In the genomic region with DNA sequence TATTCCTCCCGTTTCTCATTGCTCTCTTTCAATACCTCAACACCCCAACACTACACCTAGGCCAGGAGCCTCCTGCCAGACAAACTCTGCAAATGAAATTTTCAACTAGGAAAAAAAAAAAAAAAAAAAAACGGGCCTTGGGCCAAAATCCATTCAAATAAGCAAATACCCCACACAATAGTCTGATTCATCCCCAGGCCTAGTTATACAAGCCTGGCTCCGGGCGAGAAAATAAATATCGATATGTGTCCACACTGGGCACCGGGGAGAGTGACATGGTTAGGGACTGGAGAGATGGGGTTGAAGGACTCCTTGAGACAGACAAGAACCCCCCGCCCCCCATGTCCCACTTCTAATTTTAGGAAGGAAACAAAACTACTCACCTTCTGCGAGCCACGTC, we compare ENCODE assay signal across 9 mouse cellular contexts. TPM values are rescaled to one million over a fixed set of nuclear protein-coding genes. Genes with fewer than 3 reads are reported as not detected.
DNase-seq lines count a peak whose midpoint lies in the region; ATAC-seq and TF ChIP-seq lines count a peak whose summit lies in the region.
"Had no signal": no experiment of that assay in that cellular context is flagged by ENCODE, and none has a peak within 500 bp of the region (broad histone marks: within the 10 kb centered on the region; RNA-seq: fewer than 3 reads in every experiment).

No protein-coding gene starts in this region.

- DNase-seq in heart, postnatal 4 days, result no peak
- DNase-seq in liver, embryonic 13.5 days, result no peak
- DNase-seq in layer of hippocampus, adult 8-10 months (ENCODE audit: low spot score in 2 of 2), result no peak
- no peak for DNase-seq in left cerebral cortex, postnatal 25 days (ENCODE audit: low spot score in 2 of 2)
- no peak for DNase-seq in cerebellum, postnatal 36 days
- DNase-seq: left cerebral cortex, postnatal 4 days had no signal

- intact Hi-C loops in left cerebral cortex, postnatal 25 days (cut with DNase I), result no loop called here

- WGBS in heart, embryonic 12.5 days, result 32% methylated on average over 9 of the region's 9 CpGs
- WGBS in forebrain, embryonic 15.5 days, result 14% methylated on average over 9 of the region's 9 CpGs
- WGBS in liver, embryonic 13.5 days (ENCODE audit: insufficient replicate concordance), result 30% methylated on average over 9 of the region's 9 CpGs

- H3K27ac ChIP-seq in heart, embryonic 12.5 days (ENCODE audit: poor library complexity, severe bottlenecking), result no peak overlapping the region
- H3K27ac ChIP-seq in forebrain, embryonic 15.5 days (replicated peaks), result no peak overlapping the region
- H3K27ac ChIP-seq in liver, embryonic 13.5 days, result no peak overlapping the region

- no peak for ATAC-seq in heart, embryonic 12.5 days (ENCODE audit: insufficient number of reproducible peaks, low FRiP score)
- ATAC-seq in forebrain, embryonic 15.5 days (replicated peaks), result no peak
- no peak for ATAC-seq in liver, embryonic 13.5 days (ENCODE audit: low read depth)

- peaks cover 22% of the 10 kb centered on the region for H3K4me1 ChIP-seq in heart, embryonic 12.5 days (replicated peaks)
- peaks cover 26% of the 10 kb centered on the region for H3K4me1 ChIP-seq in forebrain, embryonic 15.5 days
- peaks cover 20% of the 10 kb centered on the region for H3K4me1 ChIP-seq in liver, embryonic 13.5 days (replicated peaks)

- no peaks in the 10 kb centered on the region for H3K9me3 ChIP-seq in heart, embryonic 12.5 days (replicated peaks)
- H3K9me3 ChIP-seq in forebrain, embryonic 15.5 days, result no peaks in the 10 kb centered on the region
- no peaks in the 10 kb centered on the region for H3K9me3 ChIP-seq in liver, embryonic 13.5 days (replicated peaks)

- peak overlapping the region; percentile 57 for H3K4me3 ChIP-seq in heart, embryonic 12.5 days
- H3K4me3 ChIP-seq in C2C12 (ENCODE audit: insufficient read depth, poor library complexity, severe bottlenecking), result peak overlapping the region; percentile 66
- H3K4me3 ChIP-seq in forebrain, embryonic 15.5 days, result peak overlapping the region; percentile 53
- H3K4me3 ChIP-seq in liver, embryonic 13.5 days (replicated peaks), result 0 out of 2 replicates have a peak overlapping the region, but pooled peaks have one; percentile 57

- TF ChIP-seq CTCF in C2C12 (IDR thresholded peaks at IDR 0.05; ENCODE audit: control insufficient read depth, insufficient read depth, insufficient read length), result no peak

- peak overlapping the region; percentile 74; the same call in 1 of the 2 replicates for H3K9ac ChIP-seq in heart, embryonic 12.5 days
- H3K9ac ChIP-seq in forebrain, embryonic 15.5 days (replicated peaks), result no peak overlapping the region
- H3K9ac ChIP-seq in liver, embryonic 13.5 days, result no peak overlapping the region

- H3K79me3 ChIP-seq in C2C12 (ENCODE audit: low read depth), result peaks cover 36% of the 10 kb centered on the region

- no peaks in the 10 kb centered on the region for H3K36me3 ChIP-seq in heart, embryonic 12.5 days
- peaks cover 3% of the 10 kb centered on the region for H3K36me3 ChIP-seq in C2C12 (ENCODE audit: control insufficient read depth, insufficient read depth)
- no peaks in the 10 kb centered on the region for H3K36me3 ChIP-seq in forebrain, embryonic 15.5 days
- H3K36me3 ChIP-seq in liver, embryonic 13.5 days, result no peaks in the 10 kb centered on the region

- H3K4me2 ChIP-seq in heart, embryonic 12.5 days, result peak overlapping the region; percentile 97
- peak overlapping the region; percentile 96 for H3K4me2 ChIP-seq in forebrain, embryonic 15.5 days (replicated peaks)
- H3K4me2 ChIP-seq in liver, embryonic 13.5 days, result peak overlapping the region; percentile 77; the same call in 1 of the 2 replicates

- peaks cover 59% of the 10 kb centered on the region for H3K27me3 ChIP-seq in heart, embryonic 12.5 days (replicated peaks)
- no peaks in the 10 kb centered on the region for H3K27me3 ChIP-seq in C2C12 (ENCODE audit: control insufficient read depth, insufficient read depth, insufficient read length)
- H3K27me3 ChIP-seq in forebrain, embryonic 15.5 days, result peaks cover 73% of the 10 kb centered on the region
- peaks cover 85% of the 10 kb centered on the region for H3K27me3 ChIP-seq in liver, embryonic 13.5 days

- H3K79me2 ChIP-seq in C2C12 (ENCODE audit: control insufficient read depth, insufficient read depth), result peaks cover 52% of the 10 kb centered on the region

- H3ac ChIP-seq in C2C12 (ENCODE audit: control insufficient read depth, insufficient read length, low read depth), result peak overlapping the region; percentile 78

TF ChIP-seq in C2C12, 6 proteins besides CTCF, POLR2A, EP300 and RAD21:
- TF ChIP-seq MYOD1 (IDR thresholded peaks at IDR 0.05; ENCODE audit: control insufficient read depth, insufficient read length, low read depth), result no peak
- TF ChIP-seq FOSL1 (IDR thresholded peaks at IDR 0.05; ENCODE audit: insufficient read depth, low read length, poor library complexity, severe bottlenecking), result no peak
- TF ChIP-seq USF1 (IDR thresholded peaks at IDR 0.05; ENCODE audit: low read depth), result no peak
- no peak for TF ChIP-seq MYOG (IDR thresholded peaks at IDR 0.05; ENCODE audit: control insufficient read depth, extremely low read depth, insufficient read length)
- no peak for TF ChIP-seq MAX (IDR thresholded peaks at IDR 0.05)
- no peak for TF ChIP-seq CEBPB (IDR thresholded peaks at IDR 0.05; ENCODE audit: low read depth)

RNA-seq across cellular contexts. Expression of gene Etv4, which starts 1.6 kb away (rescaled TPM):
- polyA plus RNA-seq in heart, embryonic 12.5 days (2016; fragmentation: Nextera tagmentation; extraction: Ambion mirVana), result 10.0 and 10.3 TPM in 2 replicates
- total RNA-seq in heart, postnatal 4 days (2021), result 1 to 10 TPM; 6.6 to 6.8 TPM
- 67.5 TPM for polyA plus RNA-seq in C2C12 (2012; fragmentation: generic; extraction: Trizol)
- 5.7 and 6.1 TPM in 2 replicates for polyA plus RNA-seq in forebrain, embryonic 15.5 days (2015; fragmentation: Nextera tagmentation; extraction: Ambion mirVana)
- 0.40 and 0.50 TPM in 2 replicates for polyA plus RNA-seq in liver, embryonic 13.5 days (2015; fragmentation: Nextera tagmentation; extraction: Ambion mirVana)
- total RNA-seq in layer of hippocampus, adult 8-10 months (2022), result 10 to 100 TPM in 3 of 4 experiments, 1 to 10 TPM in 1; 9.8 to 17.3 (median 12.6) TPM
- 10 to 100 TPM; 18.1 to 20.3 TPM for total RNA-seq in left cerebral cortex, postnatal 25 days (2021)

RNA-seq across cellular contexts. Expression of gene Dhx8, which starts 50.9 kb away (rescaled TPM):
- 25.8 and 26.5 TPM in 2 replicates for polyA plus RNA-seq in heart, embryonic 12.5 days (2016; fragmentation: Nextera tagmentation; extraction: Ambion mirVana)
- total RNA-seq in heart, postnatal 4 days (2021), result 10 to 100 TPM; 21.6 to 21.7 TPM
- polyA plus RNA-seq in C2C12 (2012; fragmentation: generic; extraction: Trizol), result 17.1 TPM
- 39.3 and 40.0 TPM in 2 replicates for polyA plus RNA-seq in forebrain, embryonic 15.5 days (2015; fragmentation: Nextera tagmentation; extraction: Ambion mirVana)
- polyA plus RNA-seq in liver, embryonic 13.5 days (2015; fragmentation: Nextera tagmentation; extraction: Ambion mirVana), result 19.0 and 20.5 TPM in 2 replicates
- total RNA-seq in layer of hippocampus, adult 8-10 months (2022), result 10 to 100 TPM; 31.2 to 38.3 (median 35.3) TPM
- 10 to 100 TPM; 38.2 to 39.3 TPM for total RNA-seq in left cerebral cortex, postnatal 25 days (2021)
